Mouse (Mus musculus) forebrain, embryonic 11.5 days (tissue): ENCODE measurements at regions not wholly inside any gene's neighbourhood (a gene's known extent, or its start where the extent isn't known, plus 50 kb on each side); places are given as distances from the start of the nearest gene placed in this dataset.

ENCODE experiments used
- ATAC-seq: fragments of 200-750 bp; cut with Nextera tagmentation; replicated peaks from 2 replicates; pipeline ENCODE4 v1.8.0; 2017; ENCODE audit warnings: moderate TSS enrichment; ENCODE audit not compliant: low FRiP score
- DNase-seq: peaks from one replicate; pipeline ENCODE4 v3.0.0-alpha.2; 2017; ENCODE audit warnings: low spot score
- H3K27ac ChIP-seq: fragments of 300-500 bp; sonication (generic); 2 replicates; pipeline ENCODE4 v1.5.1; 2014; ENCODE audit warnings: low read depth, low read length
- H3K27me3 ChIP-seq: fragments of 300-500 bp; sonication (generic); 2 replicates; pipeline ENCODE4 v1.6.1; 2014; ENCODE audit warnings: mild to moderate bottlenecking, low read length, mixed read lengths; ENCODE audit not compliant: control insufficient read depth, insufficient read depth
- H3K36me3 ChIP-seq: fragments of 300-500 bp; sonication (generic); 2 replicates; pipeline ENCODE4 v1.6.1; 2014; ENCODE audit warnings: mild to moderate bottlenecking, low read length, moderate library complexity, mixed read lengths; ENCODE audit not compliant: control insufficient read depth, insufficient read depth
- H3K4me1 ChIP-seq: fragments of 300-500 bp; sonication (generic); replicated peaks from 2 replicates; pipeline ENCODE4 v1.6.1; 2014; ENCODE audit warnings: low read length, mixed read lengths; ENCODE audit not compliant: control insufficient read depth, insufficient read depth
- H3K4me2 ChIP-seq: fragments of 300-500 bp; sonication (generic); 2 replicates; pipeline ENCODE4 v1.6.1; 2014; ENCODE audit warnings: low read depth, mild to moderate bottlenecking, low read length, moderate library complexity, mixed read lengths; ENCODE audit not compliant: severe bottlenecking
- H3K4me3 ChIP-seq: fragments of 300-500 bp; sonication (generic); 2 replicates; pipeline ENCODE4 v1.5.1; 2014; ENCODE audit warnings: low read depth, low read length
- H3K9ac ChIP-seq: fragments of 300-500 bp; sonication (generic); 2 replicates; pipeline ENCODE4 v1.6.1; 2014; ENCODE audit warnings: low read length
- H3K9me3 ChIP-seq: fragments of 300-500 bp; sonication (generic); 2 replicates; pipeline ENCODE4 v1.6.1; 2016; ENCODE audit warnings: low read length, mixed read lengths; ENCODE audit not compliant: control insufficient read depth
- WGBS: fragments of 180-500 bp; shearing (Covaris S2); extraction: QIAGEN DNeasy Blood & Tissue Kit; methylation state at CpG from one replicate; pipeline ENCODE4 v1.1.7; 2014; 5-methylcytosine and 5-hydroxymethylcytosine counted together

- WGBS, result 70% methylated on average over 2 of the region's 2 CpGs
- Histone ChIP-seq H3K27ac (no peak overlapping the region), H3K36me3 (no peaks in the 10 kb centered on the region), H3K4me3 (no peak overlapping the region), H3K4me2 (no peak overlapping the region), H3K9me3 (no peaks in the 10 kb centered on the region), H3K27me3 (no peaks in the 10 kb centered on the region), H3K9ac (no peak overlapping the region), H3K4me1 (no peaks in the 10 kb centered on the region)
- DNase-seq (no peak), ATAC-seq (no peak)
These were observed 215.6 kb upstream of the Stxbp5 start for GRCm38 (mm10) chr10:10116442-10116841.

- Histone ChIP-seq H3K4me3 (no peak overlapping the region), H3K4me1 (no peaks in the 10 kb centered on the region), H3K27ac (no peak overlapping the region), H3K4me2 (no peak overlapping the region), H3K9me3 (no peaks in the 10 kb centered on the region), H3K9ac (no peak overlapping the region), H3K36me3 (no peaks in the 10 kb centered on the region), H3K27me3 (no peaks in the 10 kb centered on the region)
- no peak for ATAC-seq
- no peak for DNase-seq
These were observed 212.4 kb upstream of the Stxbp5 start for GRCm38 (mm10) chr10:10113256-10113655.

- Histone ChIP-seq H3K27me3 (no peaks in the 10 kb centered on the region), H3K9ac (no peak overlapping the region), H3K4me2 (no peak overlapping the region), H3K9me3 (no peaks in the 10 kb centered on the region), H3K4me1 (no peaks in the 10 kb centered on the region), H3K4me3 (no peak overlapping the region), H3K36me3 (no peaks in the 10 kb centered on the region), H3K27ac (no peak overlapping the region)
- no peak for DNase-seq
- 92% methylated on average over 4 of the region's 4 CpGs for WGBS
- no peak for ATAC-seq
These were observed 210.2 kb upstream of the Stxbp5 start for GRCm38 (mm10) chr10:10111055-10111454.

GRCm38 (mm10) chr10:10109867-10110266, 209.0 kb upstream of the Stxbp5 start:
- WGBS, result 94% methylated on average over 8 of the region's 8 CpGs
- Histone ChIP-seq H3K27ac (no peak overlapping the region), H3K9me3 (no peaks in the 10 kb centered on the region), H3K9ac (no peak overlapping the region), H3K4me1 (no peaks in the 10 kb centered on the region), H3K27me3 (no peaks in the 10 kb centered on the region), H3K36me3 (no peaks in the 10 kb centered on the region), H3K4me3 (no peak overlapping the region), H3K4me2 (no peak overlapping the region)
- ATAC-seq (no peak), DNase-seq (no peak)

GRCm38 (mm10) chr10:10107123-10107525, 206.2 kb upstream of the Stxbp5 start:
- DNase-seq, result no peak
- H3K27ac ChIP-seq, result no peak overlapping the region
- 60% methylated on average over 3 of the region's 3 CpGs for WGBS
- H3K4me2 ChIP-seq, result no peak overlapping the region
- no peaks in the 10 kb centered on the region for H3K27me3 ChIP-seq
- no peak overlapping the region for H3K9ac ChIP-seq
- no peak for ATAC-seq
- H3K4me3 ChIP-seq, result no peak overlapping the region
- no peaks in the 10 kb centered on the region for H3K9me3 ChIP-seq
- no peaks in the 10 kb centered on the region for H3K4me1 ChIP-seq
- no peaks in the 10 kb centered on the region for H3K36me3 ChIP-seq

- H3K4me3 ChIP-seq, result no peak overlapping the region
- H3K27me3 ChIP-seq, result no peaks in the 10 kb centered on the region
- H3K4me2 ChIP-seq, result no peak overlapping the region
- no peak overlapping the region for H3K27ac ChIP-seq
- 90% methylated on average over 1 of the region's 1 CpGs for WGBS
- no peaks in the 10 kb centered on the region for H3K4me1 ChIP-seq
- no peaks in the 10 kb centered on the region for H3K9me3 ChIP-seq
- no peak for DNase-seq
- H3K36me3 ChIP-seq, result no peaks in the 10 kb centered on the region
- H3K9ac ChIP-seq, result no peak overlapping the region
- ATAC-seq, result no peak
These were observed 205.8 kb upstream of the Stxbp5 start for GRCm38 (mm10) chr10:10106646-10107045.

- no peak for ATAC-seq
- Histone ChIP-seq H3K4me3 (no peak overlapping the region), H3K9me3 (no peaks in the 10 kb centered on the region), H3K9ac (no peak overlapping the region), H3K4me2 (no peak overlapping the region), H3K36me3 (no peaks in the 10 kb centered on the region), H3K27ac (no peak overlapping the region), H3K4me1 (no peaks in the 10 kb centered on the region), H3K27me3 (no peaks in the 10 kb centered on the region)
- 96% methylated on average over 2 of the region's 2 CpGs for WGBS
- DNase-seq, result no peak
These were observed 200.8 kb upstream of the Stxbp5 start for GRCm38 (mm10) chr10:10101641-10102040.

GRCm38 (mm10) chr10:10098521-10098920, 197.6 kb upstream of the Stxbp5 start:
- 95% methylated on average over 1 of the region's 1 CpGs for WGBS
- H3K27ac ChIP-seq, result no peak overlapping the region
- DNase-seq (no peak), ATAC-seq (no peak)
- no peaks in the 10 kb centered on the region for H3K4me1 ChIP-seq
- H3K36me3 ChIP-seq, result no peaks in the 10 kb centered on the region
- H3K4me2 ChIP-seq, result no peak overlapping the region
- no peaks in the 10 kb centered on the region for H3K27me3 ChIP-seq
- no peak overlapping the region for H3K4me3 ChIP-seq
- no peak overlapping the region for H3K9ac ChIP-seq
- H3K9me3 ChIP-seq, result no peaks in the 10 kb centered on the region

GRCm38 (mm10) chr10:10094113-10094512, 193.2 kb upstream of the Stxbp5 start:
- DNase-seq (no peak), ATAC-seq (no peak)
- Histone ChIP-seq H3K27ac (no peak overlapping the region), H3K4me2 (no peak overlapping the region), H3K9ac (no peak overlapping the region), H3K4me1 (no peaks in the 10 kb centered on the region), H3K27me3 (no peaks in the 10 kb centered on the region), H3K9me3 (no peaks in the 10 kb centered on the region), H3K36me3 (no peaks in the 10 kb centered on the region), H3K4me3 (no peak overlapping the region)
- 100% methylated on average over 1 of the region's 1 CpGs for WGBS
